Mouse (Mus musculus): ENCODE results near the gene Wdr5b. TPM values are rescaled to one million over a fixed set of nuclear protein-coding genes. Genes with fewer than 3 reads are reported as not detected.
A peak's percentile ranks its signal among the peaks of the same experiment; 100 is the strongest.

The Wdr5b gene
- polyA plus RNA-seq, 1 experiment from 2014 or later = 16.9 TPM

GRCm38 (mm10) chr16:36064904-36065303 lies 23.9 kb downstream of the Wdr5b start:
- Histone ChIP-seq H3K4me1 (ENCODE audit: control insufficient read depth, insufficient read depth, low read length) (peaks cover 8% of the 10 kb centered on the region), H3K36me3 (ENCODE audit: control insufficient read depth, insufficient read depth, low read length) (no peaks in the 10 kb centered on the region), H3K4me3 (replicated peaks; ENCODE audit: low read depth, low read length) (no peak overlapping the region), H3K9me3 (ENCODE audit: control insufficient read depth, low read length) (no peaks in the 10 kb centered on the region), H3K27me3 (ENCODE audit: control insufficient read depth, insufficient read depth, low read length) (no peaks in the 10 kb centered on the region), H3K4me2 (ENCODE audit: low read length) (no peak overlapping the region), H3K27ac (replicated peaks; ENCODE audit: low read depth, low read length) (no peak overlapping the region), H3K9ac (replicated peaks; ENCODE audit: low read length) (no peak overlapping the region)
- no peak for ATAC-seq (ENCODE audit: low FRiP score, low TSS enrichment)
- 88% methylated on average over 5 of the region's 5 CpGs for WGBS
- DNase-seq = no peak

- Histone ChIP-seq H3K36me3 (ENCODE audit: control insufficient read depth, insufficient read depth, low read length) (no peaks in the 10 kb centered on the region), H3K4me2 (ENCODE audit: low read length) (no peak overlapping the region), H3K27ac (replicated peaks; ENCODE audit: low read depth, low read length) (no peak overlapping the region), H3K9me3 (ENCODE audit: control insufficient read depth, low read length) (no peaks in the 10 kb centered on the region), H3K9ac (replicated peaks; ENCODE audit: low read length) (no peak overlapping the region), H3K4me1 (ENCODE audit: control insufficient read depth, insufficient read depth, low read length) (peaks cover 21% of the 10 kb centered on the region), H3K27me3 (ENCODE audit: control insufficient read depth, insufficient read depth, low read length) (no peaks in the 10 kb centered on the region), H3K4me3 (replicated peaks; ENCODE audit: low read depth, low read length) (no peak overlapping the region)
- no peak for ATAC-seq (ENCODE audit: low FRiP score, low TSS enrichment)
- no peak for DNase-seq
- WGBS = 82% methylated on average over 2 of the region's 2 CpGs
Observed at GRCm38 (mm10) chr16:36067694-36068093, 26.7 kb downstream of the Wdr5b start.

- Histone ChIP-seq H3K27ac (replicated peaks; ENCODE audit: low read depth, low read length) (no peak overlapping the region), H3K9ac (replicated peaks; ENCODE audit: low read length) (no peak overlapping the region), H3K9me3 (ENCODE audit: control insufficient read depth, low read length) (no peaks in the 10 kb centered on the region), H3K36me3 (ENCODE audit: control insufficient read depth, insufficient read depth, low read length) (no peaks in the 10 kb centered on the region), H3K4me2 (ENCODE audit: low read length) (no peak overlapping the region), H3K27me3 (ENCODE audit: control insufficient read depth, insufficient read depth, low read length) (no peaks in the 10 kb centered on the region), H3K4me1 (ENCODE audit: control insufficient read depth, insufficient read depth, low read length) (peaks cover 21% of the 10 kb centered on the region), H3K4me3 (replicated peaks; ENCODE audit: low read depth, low read length) (no peak overlapping the region)
- DNase-seq = peak; percentile 29
- ATAC-seq (ENCODE audit: low FRiP score, low TSS enrichment) = no peak
- 64% methylated on average over 3 of the region's 3 CpGs for WGBS
Observed at GRCm38 (mm10) chr16:36068356-36068755, 27.4 kb downstream of the Wdr5b start.

- Histone ChIP-seq H3K27me3 (ENCODE audit: control insufficient read depth, insufficient read depth, low read length) (no peaks in the 10 kb centered on the region), H3K36me3 (ENCODE audit: control insufficient read depth, insufficient read depth, low read length) (no peaks in the 10 kb centered on the region), H3K4me3 (replicated peaks; ENCODE audit: low read depth, low read length) (peak overlapping the region; percentile 76), H3K4me2 (ENCODE audit: low read length) (peak overlapping the region; percentile 83), H3K9me3 (ENCODE audit: control insufficient read depth, low read length) (no peaks in the 10 kb centered on the region), H3K27ac (replicated peaks; ENCODE audit: low read depth, low read length) (no peak overlapping the region), H3K4me1 (ENCODE audit: control insufficient read depth, insufficient read depth, low read length) (peaks cover 21% of the 10 kb centered on the region), H3K9ac (replicated peaks; ENCODE audit: low read length) (peak overlapping the region; percentile 84; the same call in 1 of the 2 replicates)
- DNase-seq (peak; percentile 34), ATAC-seq (ENCODE audit: low FRiP score, low TSS enrichment) (no peak)
- WGBS = 39% methylated on average over 9 of the region's 9 CpGs
Observed at GRCm38 (mm10) chr16:36069819-36070575, 29.0 kb downstream of the Wdr5b start.

- Histone ChIP-seq H3K9me3 (ENCODE audit: control insufficient read depth, low read length) (no peaks in the 10 kb centered on the region), H3K27me3 (ENCODE audit: control insufficient read depth, insufficient read depth, low read length) (no peaks in the 10 kb centered on the region), H3K9ac (replicated peaks; ENCODE audit: low read length) (peak overlapping the region; percentile 84), H3K4me1 (ENCODE audit: control insufficient read depth, insufficient read depth, low read length) (peaks cover 21% of the 10 kb centered on the region), H3K27ac (replicated peaks; ENCODE audit: low read depth, low read length) (peak overlapping the region; percentile 99), H3K36me3 (ENCODE audit: control insufficient read depth, insufficient read depth, low read length) (no peaks in the 10 kb centered on the region), H3K4me3 (replicated peaks; ENCODE audit: low read depth, low read length) (peak overlapping the region; percentile 76), H3K4me2 (ENCODE audit: low read length) (peak overlapping the region; percentile 83)
- ATAC-seq (ENCODE audit: low FRiP score, low TSS enrichment) (no peak), DNase-seq (no peak)
- under 1% methylated on average over 16 of the region's 16 CpGs for WGBS
Observed at GRCm38 (mm10) chr16:36071071-36071449, 30.1 kb downstream of the Wdr5b start.

GRCm38 (mm10) chr16:36071450-36072379 lies 30.7 kb downstream of the Wdr5b start, which contains the start of the genes Fam162a and Ccdc58:
TSS of gene Fam162a (minus strand) at chr16:36071594.
TSS of gene Ccdc58 (plus strand) at chr16:36071685.
- H3K4me3 ChIP-seq (replicated peaks; ENCODE audit: low read depth, low read length) = peak within 1 kb of the TSS; percentile 76
- H3K27me3 ChIP-seq (ENCODE audit: control insufficient read depth, insufficient read depth, low read length) = no peaks in the 10 kb centered on the region
- under 1% methylated on average over 76 of the region's 81 CpGs for WGBS
- ATAC-seq (ENCODE audit: low FRiP score, low TSS enrichment) (peak; percentile 97), DNase-seq (peak; percentile 95)
- peaks cover 21% of the 10 kb centered on the region for H3K4me1 ChIP-seq (ENCODE audit: control insufficient read depth, insufficient read depth, low read length)
- H3K36me3 ChIP-seq (ENCODE audit: control insufficient read depth, insufficient read depth, low read length) = no peaks in the 10 kb centered on the region
- H3K9me3 ChIP-seq (ENCODE audit: control insufficient read depth, low read length) = no peaks in the 10 kb centered on the region
- H3K4me2 ChIP-seq (ENCODE audit: low read length) = peak within 1 kb of the TSS; percentile 83
- H3K9ac ChIP-seq (replicated peaks; ENCODE audit: low read length) = peak within 1 kb of the TSS; percentile 84
- H3K27ac ChIP-seq (replicated peaks; ENCODE audit: low read depth, low read length) = peak within 1 kb of the TSS; percentile 99

GRCm38 (mm10) chr16:36072410-36073011 lies 31.5 kb downstream of the Wdr5b start:
- no peaks in the 10 kb centered on the region for H3K9me3 ChIP-seq (ENCODE audit: control insufficient read depth, low read length)
- H3K4me2 ChIP-seq (ENCODE audit: low read length) = peak overlapping the region; percentile 83
- 31% methylated on average over 8 of the region's 8 CpGs for WGBS
- H3K9ac ChIP-seq (replicated peaks; ENCODE audit: low read length) = peak overlapping the region; percentile 84
- H3K27me3 ChIP-seq (ENCODE audit: control insufficient read depth, insufficient read depth, low read length) = no peaks in the 10 kb centered on the region
- H3K4me1 ChIP-seq (ENCODE audit: control insufficient read depth, insufficient read depth, low read length) = peaks cover 21% of the 10 kb centered on the region
- DNase-seq = no peak
- H3K4me3 ChIP-seq (replicated peaks; ENCODE audit: low read depth, low read length) = peak overlapping the region; percentile 76
- H3K27ac ChIP-seq (replicated peaks; ENCODE audit: low read depth, low read length) = peak overlapping the region; percentile 99
- no peak for ATAC-seq (ENCODE audit: low FRiP score, low TSS enrichment)
- no peaks in the 10 kb centered on the region for H3K36me3 ChIP-seq (ENCODE audit: control insufficient read depth, insufficient read depth, low read length)

GRCm38 (mm10) chr16:36074772-36075171 lies 33.8 kb downstream of the Wdr5b start:
- ATAC-seq (ENCODE audit: low FRiP score, low TSS enrichment) = no peak
- Histone ChIP-seq H3K4me2 (ENCODE audit: low read length) (no peak overlapping the region), H3K9me3 (ENCODE audit: control insufficient read depth, low read length) (no peaks in the 10 kb centered on the region), H3K27me3 (ENCODE audit: control insufficient read depth, insufficient read depth, low read length) (no peaks in the 10 kb centered on the region), H3K4me1 (ENCODE audit: control insufficient read depth, insufficient read depth, low read length) (peaks cover 14% of the 10 kb centered on the region), H3K27ac (replicated peaks; ENCODE audit: low read depth, low read length) (no peak overlapping the region), H3K9ac (replicated peaks; ENCODE audit: low read length) (no peak overlapping the region), H3K4me3 (replicated peaks; ENCODE audit: low read depth, low read length) (no peak overlapping the region), H3K36me3 (ENCODE audit: control insufficient read depth, insufficient read depth, low read length) (no peaks in the 10 kb centered on the region)
- no peak for DNase-seq
- 95% methylated on average over 3 of the region's 3 CpGs for WGBS
